Mouse (Mus musculus): ENCODE measurements around the gene Hist1h1e. TPM values are rescaled to one million over a fixed set of nuclear protein-coding genes. Genes with fewer than 3 reads are reported as not detected.

Gene Hist1h1e
- total and polyA plus RNA-seq, 3 experiments: 1.9 to 486 (median 18.3) TPM

GRCm38 (mm10) chr13:23605052-23605451 is 17.3 kb downstream of the Hist1h1e start:
- dilution Hi-C loops (cut with MboI; ENCODE audit: extremely low pct_ligation_motif_present, extremely low pct_unique_long_range_greater_than_20kb, low sequenced_read_pairs) (no loop called here), in situ Hi-C loops (cut with MboI; ENCODE audit: low pct_ligation_motif_present, low pct_unique_long_range_greater_than_20kb, low sequenced_read_pairs) (no loop called here)
- Histone ChIP-seq H3K9me3 (replicated peaks; ENCODE audit: low read length) (no peaks in the 10 kb centered on the region), H3K27ac (ENCODE audit: insufficient read depth, low read depth) (no peak overlapping the region), H3K4me3 (replicated peaks in 1 of 3; ENCODE audit: low read depth in 2 of 3, low read length in 2 of 3, poor library complexity in 1 of 3) (no peak overlapping the region), H3K79me2 (replicated peaks; ENCODE audit: control insufficient read depth, extremely low read depth, insufficient read depth, poor library complexity, severe bottlenecking) (no peaks in the 10 kb centered on the region), H3K4me1 (ENCODE audit: control insufficient read depth in 1 of 2, insufficient read depth in 2 of 2) (no peaks in the 10 kb centered on the region), H3K36me3 (replicated peaks in 1 of 2; ENCODE audit: control insufficient read depth in 1 of 2, insufficient read depth in 1 of 2, low read length in 1 of 2) (peaks cover 0 to 17% of the 10 kb centered on the region in 2 experiments), H3K4me2 (ENCODE audit: insufficient read depth, low read depth, poor library complexity, severe bottlenecking) (no peak overlapping the region), H3K27me3 (replicated peaks) (no peaks in the 10 kb centered on the region), H3K9ac (ENCODE audit: insufficient read depth, low read depth) (no peak overlapping the region)
- no peak for DNase-seq (ENCODE audit: extremely low read depth)
- no peak for TF ChIP-seq JUND (conservative IDR thresholded peaks at IDR 0.05; ENCODE audit: low read depth, low read length)
- TF ChIP-seq BHLHE40 (IDR thresholded peaks at IDR 0.05; ENCODE audit: low read depth, low read length): no peak
- TF ChIP-seq ZNF384 (IDR thresholded peaks at IDR 0.05; ENCODE audit: low read depth, low read length): no peak
- no peak for TF ChIP-seq MXI1 (IDR thresholded peaks at IDR 0.05; ENCODE audit: low read depth, low read length)
- no peak for TF ChIP-seq HCFC1 (IDR thresholded peaks at IDR 0.05; ENCODE audit: low read depth, low read length)
- no peak for TF ChIP-seq POLR2A (IDR thresholded peaks at IDR 0.05; ENCODE audit: low read depth, low read length)
- no peak for TF ChIP-seq UBTF (IDR thresholded peaks at IDR 0.05; ENCODE audit: low read depth, low read length)
- no peak for TF ChIP-seq CTCF (conservative IDR thresholded peaks at IDR 0.05 in 1 of 2, IDR thresholded peaks at IDR 0.05 in 1 of 2; ENCODE audit: low read depth in 2 of 2, low read length in 2 of 2)
- TF ChIP-seq RAD21 (IDR thresholded peaks at IDR 0.05; ENCODE audit: low read depth, low read length): no peak
- no peak for TF ChIP-seq ZMIZ1 (IDR thresholded peaks at IDR 0.05; ENCODE audit: low read depth, low read length)
- TF ChIP-seq NELFE (IDR thresholded peaks at IDR 0.05; ENCODE audit: low read depth, low read length): no peak

- TF ChIP-seq SIN3A (IDR thresholded peaks at IDR 0.05; ENCODE audit: low read length): no peak
- TF ChIP-seq POLR2A (IDR thresholded peaks at IDR 0.05; ENCODE audit: low read depth, low read length): no peak
- no peak for TF ChIP-seq E2F4 (IDR thresholded peaks at IDR 0.05; ENCODE audit: insufficient replicate concordance, low read depth, low read length)
- TF ChIP-seq ZC3H11A (IDR thresholded peaks at IDR 0.05; ENCODE audit: low read depth, low read length): no peak
- no peak for TF ChIP-seq MAFK (IDR thresholded peaks at IDR 0.05; ENCODE audit: insufficient replicate concordance, low read length)
- TF ChIP-seq TBP (conservative IDR thresholded peaks at IDR 0.05; ENCODE audit: low read depth, low read length): no peak
- TF ChIP-seq JUN (IDR thresholded peaks at IDR 0.05; ENCODE audit: insufficient read depth, low read depth, low read length): no peak
- TF ChIP-seq KAT2A (IDR thresholded peaks at IDR 0.05; ENCODE audit: insufficient replicate concordance, low read length): no peak
- no peak for TF ChIP-seq MAX (IDR thresholded peaks at IDR 0.05; ENCODE audit: low read length)
- no peak for TF ChIP-seq NRF1 (IDR thresholded peaks at IDR 0.05; ENCODE audit: low read depth, low read length)
- TF ChIP-seq MYC (IDR thresholded peaks at IDR 0.05; ENCODE audit: low read depth, low read length): no peak
- no peak for TF ChIP-seq TCF12 (IDR thresholded peaks at IDR 0.05; ENCODE audit: low read depth, low read length)
- TF ChIP-seq SMC3 (IDR thresholded peaks at IDR 0.05; ENCODE audit: low read depth, low read length): no peak
- DNase-seq (ENCODE audit: extremely low read depth): no peak
- Histone ChIP-seq H3K4me3 (replicated peaks in 1 of 3; ENCODE audit: low read depth in 2 of 3, low read length in 2 of 3, poor library complexity in 1 of 3) (no peak overlapping the region), H3K27ac (ENCODE audit: insufficient read depth, low read depth) (no peak overlapping the region), H3K9me3 (replicated peaks; ENCODE audit: low read length) (no peaks in the 10 kb centered on the region), H3K36me3 (replicated peaks in 1 of 2; ENCODE audit: control insufficient read depth in 1 of 2, insufficient read depth in 1 of 2, low read length in 1 of 2) (peaks cover 0 to 17% of the 10 kb centered on the region in 2 experiments), H3K27me3 (replicated peaks) (no peaks in the 10 kb centered on the region), H3K9ac (ENCODE audit: insufficient read depth, low read depth) (no peak overlapping the region), H3K4me1 (ENCODE audit: control insufficient read depth in 1 of 2, insufficient read depth in 2 of 2) (no peaks in the 10 kb centered on the region), H3K79me2 (replicated peaks; ENCODE audit: control insufficient read depth, extremely low read depth, insufficient read depth, poor library complexity, severe bottlenecking) (no peaks in the 10 kb centered on the region), H3K4me2 (ENCODE audit: insufficient read depth, low read depth, poor library complexity, severe bottlenecking) (no peak overlapping the region)
- dilution Hi-C loops (cut with MboI; ENCODE audit: extremely low pct_ligation_motif_present, extremely low pct_unique_long_range_greater_than_20kb, low sequenced_read_pairs): no loop called here
- in situ Hi-C loops (cut with MboI; ENCODE audit: low pct_ligation_motif_present, low pct_unique_long_range_greater_than_20kb, low sequenced_read_pairs): no loop called here
Measured at GRCm38 (mm10) chr13:23604452-23604851, 17.9 kb downstream of the Hist1h1e start.
